Mouse (Mus musculus): Measurements from ENCODE around the gene Tlr4. TPM values are rescaled to one million over a fixed set of nuclear protein-coding genes. Genes with fewer than 3 reads are reported as not detected.
A peak's percentile ranks its signal among the peaks of the same experiment; 100 is the strongest.

The Tlr4 gene
- polyA plus RNA-seq, 1 experiment from 2014 or later, result 1.2 TPM

DNA sequence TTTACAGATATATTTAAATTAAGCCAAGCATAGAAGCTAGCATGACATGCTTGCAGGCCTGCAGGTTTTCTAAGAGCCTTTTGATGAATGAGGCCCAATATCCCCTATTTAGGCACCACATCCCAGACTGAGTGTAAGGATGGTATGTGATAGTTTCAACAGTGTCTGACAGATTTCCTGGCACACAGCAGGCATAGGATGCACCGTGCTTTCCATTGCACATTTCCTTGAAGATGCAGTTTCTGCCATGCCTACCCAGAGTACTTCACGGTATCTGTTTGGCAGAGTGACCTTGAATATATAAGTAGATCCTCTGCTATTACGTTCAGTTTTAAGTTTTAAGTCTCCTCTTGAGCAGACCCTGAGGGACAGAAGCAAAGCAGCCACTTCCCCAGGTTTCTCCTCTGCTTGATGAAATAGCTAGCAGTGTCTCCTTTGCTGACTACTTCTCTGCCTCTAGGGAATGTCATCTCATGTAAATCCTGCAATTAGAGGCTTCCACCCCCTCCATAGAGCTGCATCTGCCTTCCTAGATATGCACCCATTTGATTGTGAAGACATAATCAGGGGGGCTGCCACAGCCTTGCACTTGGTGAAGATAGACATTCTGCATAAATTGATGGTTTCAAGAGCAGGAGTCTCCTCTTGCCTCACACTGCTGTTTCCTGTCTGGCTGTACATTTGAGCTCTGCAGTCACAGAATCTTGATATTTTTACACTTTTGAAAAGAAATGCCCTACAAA lies 92.4 kb downstream of the Tlr4 start:
- Histone ChIP-seq H3K36me3 (replicated peaks) (no peaks in the 10 kb centered on the region), H3K4me1 (no peaks in the 10 kb centered on the region), H3K27me3 (no peaks in the 10 kb centered on the region), H3K9me3 (no peaks in the 10 kb centered on the region), H3K9ac (no peak overlapping the region), H3K4me2 (no peak overlapping the region), H3K27ac (no peak overlapping the region), H3K4me3 (replicated peaks) (no peak overlapping the region)
- WGBS, result 80% methylated on average over 3 of the region's 3 CpGs
- ATAC-seq (ENCODE audit: low FRiP score), result no peak

DNA sequence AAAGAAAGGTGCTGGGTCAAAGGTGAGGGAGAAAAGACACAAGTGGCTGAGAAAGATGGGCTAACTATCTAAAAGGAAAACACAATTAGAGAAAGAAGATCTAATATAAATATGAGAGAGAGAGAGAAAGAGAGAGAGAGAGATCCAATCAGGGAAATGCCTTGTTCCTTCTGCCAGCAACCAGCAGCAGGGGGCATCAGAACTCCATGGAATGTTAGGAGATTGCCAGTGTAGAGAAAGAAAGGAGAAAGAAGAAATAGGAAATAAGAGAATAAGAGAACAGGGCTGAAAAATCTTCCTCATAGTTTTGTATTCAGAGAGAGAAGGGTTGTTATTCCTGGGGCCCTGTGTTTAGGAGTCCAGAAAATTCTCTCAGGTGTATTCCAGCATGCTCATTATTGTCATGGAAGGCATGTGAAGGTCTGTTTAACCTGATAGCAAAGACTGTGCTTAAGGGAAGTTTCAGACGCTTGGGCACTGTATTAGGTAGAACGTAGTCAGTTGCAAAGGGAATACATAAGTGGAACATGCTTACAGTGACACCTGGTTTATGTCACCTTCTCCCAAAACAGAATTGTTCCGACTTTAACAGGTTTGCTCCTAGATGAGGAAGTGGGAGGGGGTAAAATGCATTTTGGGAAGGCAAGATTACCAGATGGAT lies 96.4 kb downstream of the Tlr4 start:
- H3K9ac ChIP-seq, result no peak overlapping the region
- 73% methylated on average over 3 of the region's 3 CpGs for WGBS
- no peaks in the 10 kb centered on the region for H3K36me3 ChIP-seq (replicated peaks)
- no peak overlapping the region for H3K27ac ChIP-seq
- no peaks in the 10 kb centered on the region for H3K9me3 ChIP-seq
- no peaks in the 10 kb centered on the region for H3K27me3 ChIP-seq
- no peaks in the 10 kb centered on the region for H3K4me1 ChIP-seq
- H3K4me2 ChIP-seq, result no peak overlapping the region
- peak; percentile 56; the same call in 1 of the 2 replicates for ATAC-seq (ENCODE audit: low FRiP score)
- no peak overlapping the region for H3K4me3 ChIP-seq (replicated peaks)

DNA sequence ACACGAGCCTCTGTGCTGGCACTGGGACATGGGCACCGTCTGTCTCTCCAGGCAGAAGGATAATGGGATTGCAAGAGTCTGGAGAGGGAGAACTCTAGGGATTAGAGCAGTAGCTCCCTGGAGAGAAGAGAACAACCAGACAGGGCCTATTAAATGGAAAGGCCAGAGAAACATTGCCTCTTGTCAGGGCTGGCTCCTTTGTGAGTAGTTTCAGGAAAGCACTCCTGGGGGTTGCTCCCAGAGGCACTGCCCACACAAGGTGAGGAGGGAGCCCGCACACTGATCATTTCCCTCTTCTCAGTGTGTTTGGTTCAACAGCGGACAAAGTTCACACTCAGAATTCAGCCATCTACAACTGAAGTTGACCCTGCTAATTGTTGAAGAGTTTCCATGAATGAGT lies 98.7 kb downstream of the Tlr4 start:
- Histone ChIP-seq H3K4me1 (no peaks in the 10 kb centered on the region), H3K9me3 (no peaks in the 10 kb centered on the region), H3K4me2 (no peak overlapping the region), H3K4me3 (replicated peaks) (no peak overlapping the region), H3K36me3 (replicated peaks) (no peaks in the 10 kb centered on the region), H3K27me3 (no peaks in the 10 kb centered on the region), H3K9ac (no peak overlapping the region), H3K27ac (no peak overlapping the region)
- ATAC-seq (ENCODE audit: low FRiP score), result no peak; the same call in 1 of the 2 replicates
- 31% methylated on average over 4 of the region's 4 CpGs for WGBS

DNA sequence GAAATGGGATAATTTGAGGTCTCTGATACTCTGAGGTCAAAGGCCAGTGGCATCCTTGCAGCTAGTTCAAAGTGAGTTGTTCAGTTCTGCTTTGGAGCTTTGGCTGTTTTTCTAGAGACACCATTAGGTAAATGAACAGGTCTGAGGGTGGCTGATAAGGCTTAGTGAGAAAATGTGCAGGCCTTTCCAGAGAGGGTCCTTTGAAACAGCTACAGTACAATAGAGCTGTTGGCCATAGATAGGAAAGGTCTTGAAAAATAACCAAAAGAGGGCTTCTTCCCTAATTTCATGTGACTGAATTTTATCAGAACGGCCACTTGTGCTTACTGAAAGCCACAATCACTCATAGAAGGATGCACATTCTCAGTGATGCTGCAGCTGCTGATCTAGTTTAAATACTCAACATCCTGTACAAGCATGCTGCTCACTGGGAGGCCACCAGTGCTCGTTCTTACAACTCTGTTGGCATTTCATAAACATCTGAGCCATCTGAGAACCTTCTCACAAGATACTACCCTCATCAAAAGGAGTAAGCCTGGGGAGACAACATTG lies 100.2 kb downstream of the Tlr4 start:
- Histone ChIP-seq H3K9me3 (no peaks in the 10 kb centered on the region), H3K27me3 (no peaks in the 10 kb centered on the region), H3K9ac (no peak overlapping the region), H3K36me3 (replicated peaks) (no peaks in the 10 kb centered on the region), H3K4me3 (replicated peaks) (no peak overlapping the region), H3K4me1 (no peaks in the 10 kb centered on the region), H3K27ac (no peak overlapping the region), H3K4me2 (no peak overlapping the region)
- no peak for ATAC-seq (ENCODE audit: low FRiP score)
- WGBS, result 74% methylated on average over 2 of the region's 2 CpGs

DNA sequence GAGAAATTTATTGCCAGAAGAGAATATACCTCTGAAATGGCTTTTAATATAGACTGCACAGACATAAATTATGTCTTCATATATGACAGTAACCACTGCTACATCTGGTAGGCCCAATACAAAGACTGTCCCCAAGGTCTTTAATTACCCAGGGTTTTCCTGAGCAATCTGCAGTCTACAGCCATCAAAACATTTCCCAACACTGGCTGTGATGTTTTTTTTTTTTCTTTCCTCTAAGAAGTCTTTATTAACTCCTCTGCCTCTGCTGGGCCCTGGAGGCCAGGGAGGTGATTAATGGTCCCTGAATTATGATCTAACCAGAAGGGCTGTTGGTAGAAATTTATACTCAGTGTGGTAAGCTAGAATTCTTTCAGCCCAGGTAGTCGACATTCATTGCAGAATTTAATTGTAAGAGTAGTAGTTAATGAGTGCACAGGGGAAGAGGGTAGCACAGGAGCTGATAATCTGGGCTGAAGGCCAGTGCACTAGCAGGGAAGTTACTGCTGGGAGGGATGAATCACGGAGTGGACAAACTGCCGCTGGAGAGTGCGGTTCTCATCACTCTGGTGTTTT lies 111.2 kb downstream of the Tlr4 start:
- Histone ChIP-seq H3K9ac (no peak overlapping the region), H3K4me2 (no peak overlapping the region), H3K36me3 (replicated peaks) (no peaks in the 10 kb centered on the region), H3K9me3 (no peaks in the 10 kb centered on the region), H3K27ac (no peak overlapping the region), H3K4me1 (no peaks in the 10 kb centered on the region), H3K27me3 (no peaks in the 10 kb centered on the region), H3K4me3 (replicated peaks) (no peak overlapping the region)
- no peak for ATAC-seq (ENCODE audit: low FRiP score)
- WGBS, result 87% methylated on average over 4 of the region's 4 CpGs

GRCm38 (mm10) chr4:66941894-66942293 lies 114.5 kb downstream of the Tlr4 start:
- no peak for ATAC-seq (ENCODE audit: low FRiP score)
- Histone ChIP-seq H3K4me1 (no peaks in the 10 kb centered on the region), H3K9me3 (no peaks in the 10 kb centered on the region), H3K27me3 (no peaks in the 10 kb centered on the region), H3K9ac (no peak overlapping the region), H3K27ac (no peak overlapping the region), H3K4me2 (no peak overlapping the region), H3K4me3 (replicated peaks) (no peak overlapping the region), H3K36me3 (replicated peaks) (no peaks in the 10 kb centered on the region)
- WGBS, result 79% methylated on average over 1 of the region's 1 CpGs

DNA sequence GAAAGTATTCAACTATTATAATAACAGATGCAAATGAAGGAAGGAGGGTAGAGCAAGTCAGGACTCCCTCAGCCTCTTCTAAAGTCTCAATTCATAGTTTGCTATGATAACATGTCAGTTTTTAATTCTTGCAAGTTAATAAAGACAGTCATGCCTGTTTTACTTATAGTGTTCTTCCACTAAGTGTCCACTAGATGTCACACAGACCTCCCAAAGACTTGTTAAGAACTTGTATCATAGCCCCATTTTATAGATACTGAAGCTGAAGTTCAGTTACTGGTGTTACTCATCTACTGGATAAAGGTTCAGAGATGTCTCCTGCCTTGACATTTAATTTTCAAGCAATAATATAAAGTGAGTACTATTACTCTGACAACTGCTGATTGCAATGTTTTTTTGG lies 116.3 kb downstream of the Tlr4 start:
- ATAC-seq (ENCODE audit: low FRiP score), result no peak
- no peaks in the 10 kb centered on the region for H3K9me3 ChIP-seq
- H3K27ac ChIP-seq, result no peak overlapping the region
- H3K36me3 ChIP-seq (replicated peaks), result no peaks in the 10 kb centered on the region
- H3K27me3 ChIP-seq, result no peaks in the 10 kb centered on the region
- no peak overlapping the region for H3K4me3 ChIP-seq (replicated peaks)
- no peak overlapping the region for H3K4me2 ChIP-seq
- no peak overlapping the region for H3K9ac ChIP-seq
- no peaks in the 10 kb centered on the region for H3K4me1 ChIP-seq

DNA sequence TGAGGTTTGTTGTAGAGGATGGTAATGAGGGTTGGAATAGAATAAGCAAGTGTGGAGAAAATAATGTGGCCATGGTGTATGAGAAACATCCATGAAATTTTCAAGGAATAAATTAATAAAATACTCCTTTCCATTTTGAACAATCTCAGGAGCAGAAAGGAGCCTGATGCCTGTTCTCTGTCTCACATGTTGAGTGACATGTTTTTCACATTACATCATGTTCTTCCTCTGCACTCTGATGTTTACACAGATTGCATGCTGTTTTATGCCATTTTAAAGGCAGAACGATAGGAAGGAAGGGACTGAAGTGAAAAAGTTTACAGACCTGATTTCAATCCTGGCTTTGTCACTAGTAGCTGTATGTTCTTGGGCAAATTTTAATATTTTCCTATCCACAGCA lies 120.3 kb downstream of the Tlr4 start:
- Histone ChIP-seq H3K4me3 (replicated peaks) (no peak overlapping the region), H3K27ac (no peak overlapping the region), H3K4me1 (no peaks in the 10 kb centered on the region), H3K4me2 (no peak overlapping the region), H3K27me3 (no peaks in the 10 kb centered on the region), H3K9ac (no peak overlapping the region), H3K36me3 (replicated peaks) (no peaks in the 10 kb centered on the region), H3K9me3 (no peaks in the 10 kb centered on the region)
- ATAC-seq (ENCODE audit: low FRiP score), result no peak
- 37% methylated on average over 1 of the region's 1 CpGs for WGBS

GRCm38 (mm10) chr4:66974918-66975317 lies 147.5 kb downstream of the Tlr4 start:
- WGBS, result 67% methylated on average over 3 of the region's 3 CpGs
- no peak for ATAC-seq (ENCODE audit: low FRiP score)

More at GRCm38 (mm10) chr4:66974918-66975317, 147.5 kb downstream of the Tlr4 start:
- Histone ChIP-seq H3K9ac (no peak overlapping the region), H3K27me3 (no peaks in the 10 kb centered on the region), H3K4me1 (no peaks in the 10 kb centered on the region), H3K9me3 (no peaks in the 10 kb centered on the region), H3K4me3 (replicated peaks) (no peak overlapping the region), H3K27ac (no peak overlapping the region), H3K36me3 (replicated peaks) (no peaks in the 10 kb centered on the region), H3K4me2 (no peak overlapping the region)

All from forebrain, embryonic 12.5 days (tissue).